Mouse (Mus musculus) kidney, postnatal 0 days (tissue): ENCODE measurements around the gene Spag8. TPM values are rescaled to one million over a fixed set of nuclear protein-coding genes. Genes with fewer than 3 reads are reported as not detected.

Source experiments
- ATAC-seq: fragments of 200-750 bp; cut with Nextera tagmentation; replicated peaks from 2 replicates; pipeline ENCODE4 v1.8.0; 2017; ENCODE audit warnings: low read depth, moderate number of reproducible peaks, moderate TSS enrichment, moderate library complexity; ENCODE audit not compliant: low FRiP score
- DNase-seq: peaks from one replicate; pipeline ENCODE4 v3.0.0-alpha.2; 2016; ENCODE audit warnings: low spot score
- H3K27ac ChIP-seq: fragments of 300-500 bp; sonication (generic); 2 replicates; pipeline ENCODE4 v1.5.1; 2014; ENCODE audit warnings: mild to moderate bottlenecking
- H3K27me3 ChIP-seq: fragments of 300-500 bp; sonication (generic); 2 replicates; pipeline ENCODE4 v1.6.1; 2014; ENCODE audit warnings: low read length, mixed read lengths; ENCODE audit not compliant: insufficient read depth
- H3K36me3 ChIP-seq: fragments of 300-500 bp; sonication (generic); 2 replicates; pipeline ENCODE4 v1.6.1; 2014; ENCODE audit warnings: low read length, mixed read lengths; ENCODE audit not compliant: insufficient read depth
- H3K4me1 ChIP-seq: fragments of 300-500 bp; sonication (generic); replicated peaks from 2 replicates; pipeline ENCODE4 v1.6.1; 2014; ENCODE audit warnings: antibody characterized with exemption, low read length, mixed read lengths; ENCODE audit not compliant: insufficient read depth
- H3K4me2 ChIP-seq: fragments of 300-500 bp; sonication (generic); 2 replicates; pipeline ENCODE4 v1.6.1; 2014; ENCODE audit warnings: mild to moderate bottlenecking, low read length, moderate library complexity, mixed read lengths
- H3K4me3 ChIP-seq: fragments of 300-500 bp; sonication (generic); replicated peaks from 2 replicates; pipeline ENCODE4 v1.5.1; 2014; ENCODE audit warnings: low read depth, low read length
- H3K9ac ChIP-seq: fragments of 300-500 bp; sonication (generic); 2 replicates; pipeline ENCODE4 v1.6.1; 2014; ENCODE audit warnings: low read depth, low read length
- H3K9me3 ChIP-seq: fragments of 300-500 bp; sonication (generic); replicated peaks from 2 replicates; pipeline ENCODE4 v1.6.1; 2016; ENCODE audit warnings: low read length, inconsistent platforms, mixed read lengths
- CTCF ChIP-seq: IDR thresholded peaks from 2 replicates; pipeline ENCODE4 v1.5.1; 2016; ENCODE audit warnings: antibody characterized with exemption, low read depth, mild to moderate bottlenecking, moderate library complexity
- WGBS: fragments of 180-500 bp; shearing (Covaris S2); extraction: QIAGEN DNeasy Blood & Tissue Kit; methylation state at CpG from one replicate; pipeline ENCODE4 v1.1.7; 2014; 5-methylcytosine and 5-hydroxymethylcytosine counted together
- microRNA-seq: library from miRNA; unstranded; fragments of <30 nt; microRNA quantifications from one replicate; pipeline ENCODE4, GENCODE M21; 2016
- polyA plus RNA-seq: library from polyadenylated mRNA; unstranded; fragments of >200 nt; fragmentation: Nextera tagmentation; extraction: Ambion mirVana; gene quantifications from 2 replicates; pipeline ENCODE4 v1.2.1, GENCODE M21; 2015

Spag8 gene
- polyA plus RNA-seq, 1 experiment from 2014 or later: 0.96 TPM

DNA sequence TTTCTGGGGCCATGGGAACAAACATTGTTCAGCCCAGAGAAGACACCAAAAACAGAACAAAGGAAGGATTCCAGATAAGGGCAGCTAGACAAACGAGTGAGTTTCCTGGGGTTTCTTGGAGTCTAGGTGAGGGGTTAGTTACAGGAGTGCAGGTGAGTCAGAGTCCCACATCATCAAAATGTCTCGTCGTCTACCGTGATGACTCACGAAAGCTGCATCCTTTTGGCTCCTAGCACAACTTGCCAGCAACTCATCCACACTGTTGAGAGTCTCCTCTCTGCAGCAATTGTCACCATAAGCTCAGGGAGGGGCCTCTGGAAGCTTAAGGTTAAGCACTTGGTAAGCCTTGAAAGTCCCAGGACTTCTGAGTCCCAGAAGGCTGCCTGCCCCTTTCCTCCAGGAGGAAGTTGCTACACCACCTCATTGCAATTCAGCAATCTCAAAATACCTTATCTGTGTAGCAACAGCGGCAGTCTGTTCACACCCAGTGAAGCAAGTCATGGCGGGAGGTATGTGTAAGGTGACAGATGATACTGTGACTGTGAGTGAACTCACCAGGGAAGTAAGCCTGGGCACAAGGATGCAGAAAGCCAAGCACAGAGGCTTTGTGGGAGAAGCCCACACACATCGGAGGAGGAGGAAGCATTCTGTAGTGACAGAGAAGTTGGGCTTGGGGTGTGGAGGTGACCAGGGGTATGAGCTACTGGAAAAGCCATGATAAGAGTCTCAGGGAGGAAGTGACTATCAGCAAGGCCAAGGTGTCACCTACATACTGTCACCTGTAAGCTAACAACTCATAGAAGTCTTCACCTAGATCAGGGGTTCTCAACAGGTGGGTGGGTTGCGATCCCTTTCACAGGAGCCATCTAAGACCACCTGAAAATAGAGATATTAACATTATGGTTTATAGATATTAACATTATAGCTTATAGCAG lies 48.4 kb downstream of the Spag8 start:
- no peak for ATAC-seq
- no peak for TF ChIP-seq CTCF
- no peak overlapping the region for H3K4me3 ChIP-seq
- no peaks in the 10 kb centered on the region for H3K36me3 ChIP-seq
- no peaks in the 10 kb centered on the region for H3K4me1 ChIP-seq
- no peak overlapping the region for H3K9ac ChIP-seq
- no peak overlapping the region for H3K27ac ChIP-seq
- H3K4me2 ChIP-seq: no peak overlapping the region
- DNase-seq: no peak
- no peaks in the 10 kb centered on the region for H3K9me3 ChIP-seq
- H3K27me3 ChIP-seq: no peaks in the 10 kb centered on the region
- 61% methylated on average over 9 of the region's 9 CpGs for WGBS

DNA sequence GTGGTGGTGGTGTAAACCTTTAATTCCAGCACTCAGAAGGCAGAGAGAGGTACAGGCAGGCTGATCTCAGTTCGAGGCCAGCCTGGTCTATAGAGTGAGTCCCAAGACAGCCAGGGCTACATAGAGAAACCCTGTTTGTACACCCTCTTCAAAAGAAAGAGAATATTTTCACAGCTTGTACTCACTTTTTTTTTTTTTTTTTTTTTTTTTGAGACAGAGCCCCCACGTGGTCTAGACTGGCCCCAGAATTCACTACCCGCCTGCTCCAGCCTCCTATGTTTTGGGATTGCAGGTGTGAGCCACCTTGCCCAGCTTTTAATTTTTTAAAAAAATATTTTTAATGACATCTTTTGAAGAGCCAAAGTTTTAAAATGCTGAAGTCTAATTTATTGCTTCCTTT lies 49.3 kb downstream of the Spag8 start:
- no peaks in the 10 kb centered on the region for H3K36me3 ChIP-seq
- DNase-seq (no peak), ATAC-seq (no peak)
- no peak for TF ChIP-seq CTCF
- H3K4me1 ChIP-seq: no peaks in the 10 kb centered on the region
- no peak overlapping the region for H3K9ac ChIP-seq
- no peaks in the 10 kb centered on the region for H3K27me3 ChIP-seq
- 71% methylated on average over 3 of the region's 3 CpGs for WGBS
- no peak overlapping the region for H3K4me3 ChIP-seq
- no peaks in the 10 kb centered on the region for H3K9me3 ChIP-seq
- H3K27ac ChIP-seq: no peak overlapping the region
- H3K4me2 ChIP-seq: no peak overlapping the region

Small RNA genes lying within 50 kb of the gene (microRNA-seq; reads per million reads assigned to microRNA genes)
- not detected for gene Gm25262

Other genes starting within 250 kb of the Spag8 start
- 0.33 and 0.59 TPM in 2 replicates for gene Fam166b, start 224.5 kb downstream of the Spag8 start, polyA plus RNA-seq
- gene Tesk1, start 211.7 kb downstream of the Spag8 start, polyA plus RNA-seq: 7.8 and 9.1 TPM in 2 replicates
- gene Cd72, start 199.0 kb downstream of the Spag8 start, polyA plus RNA-seq: 2.9 and 5.0 TPM in 2 replicates
- gene Sit1, start 169.9 kb downstream of the Spag8 start, polyA plus RNA-seq: not detected in 2 replicates
- gene Ccdc107, start 160.7 kb downstream of the Spag8 start, polyA plus RNA-seq: 104 and 107 TPM in 2 replicates
- 15.2 and 15.4 TPM in 2 replicates for gene Arhgef39, start 153.9 kb downstream of the Spag8 start, polyA plus RNA-seq
- gene Car9, start 146.6 kb downstream of the Spag8 start, polyA plus RNA-seq: 0.48 and 1.3 TPM in 2 replicates
- gene Tpm2, start 129.8 kb downstream of the Spag8 start, polyA plus RNA-seq: 164 and 176 TPM in 2 replicates
- 74.1 and 76.5 TPM in 2 replicates for gene Creb3, start 91.3 kb downstream of the Spag8 start, polyA plus RNA-seq
- 64.9 and 65.8 TPM in 2 replicates for gene Tln1, start 90.9 kb downstream of the Spag8 start, polyA plus RNA-seq
- gene Rgp1, start 74.9 kb downstream of the Spag8 start, polyA plus RNA-seq: 15.9 and 17.8 TPM in 2 replicates
- gene Gba2, start 74.7 kb downstream of the Spag8 start, polyA plus RNA-seq: 14.2 and 15.9 TPM in 2 replicates
- gene Msmp, start 69.1 kb downstream of the Spag8 start, polyA plus RNA-seq: 2.0 and 2.5 TPM in 2 replicates
- 7.2 and 8.6 TPM in 2 replicates for gene Npr2, start 21.7 kb downstream of the Spag8 start, polyA plus RNA-seq
- 236 and 263 TPM in 2 replicates for gene Hint2, start 2.9 kb upstream of the Spag8 start, polyA plus RNA-seq
- gene Tmem8b, start 15.4 kb upstream of the Spag8 start, polyA plus RNA-seq: 2.0 and 2.2 TPM in 2 replicates
- 2.9 and 3.8 TPM in 2 replicates for gene Fam221b, start 15.6 kb upstream of the Spag8 start, polyA plus RNA-seq
- not detected in 2 replicates for gene Olfr70, start 47.2 kb upstream of the Spag8 start, polyA plus RNA-seq
- not detected in 2 replicates for gene Olfr71, start 56.7 kb upstream of the Spag8 start, polyA plus RNA-seq
- 2.7 and 3.2 TPM in 2 replicates for gene Hrct1, start 73.6 kb upstream of the Spag8 start, polyA plus RNA-seq
- 0.40 and 0.43 TPM in 2 replicates for gene Spaar, start 76.4 kb upstream of the Spag8 start, polyA plus RNA-seq
- not detected in 2 replicates for gene Olfr159, start 117.4 kb upstream of the Spag8 start, polyA plus RNA-seq
- gene Olfr156, start 170.3 kb upstream of the Spag8 start, polyA plus RNA-seq: not detected in 2 replicates
- gene Olfr157, start 186.6 kb upstream of the Spag8 start, polyA plus RNA-seq: 0.01 TPM in 1 of 2 replicates, not detected in the other
- not detected in 2 replicates for gene Olfr155, start 198.0 kb upstream of the Spag8 start, polyA plus RNA-seq
- 20.2 and 20.5 TPM in 2 replicates for gene Reck, start 221.9 kb upstream of the Spag8 start, polyA plus RNA-seq